Mouse (Mus musculus) heart, postnatal 4 days (tissue): ENCODE data around the gene Cnbd2. TPM values are rescaled to one million over a fixed set of nuclear protein-coding genes. Genes with fewer than 3 reads are reported as not detected.

Source experiments
- DNase-seq: peaks from one replicate; pipeline ENCODE4 v3.0.0; 2021
- total RNA-seq, 2 experiments: library from RNA; stranded (reverse); gene quantifications; 2 replicates each; pipeline ENCODE4 v1.2.3; 2021

Gene Cnbd2
- 1 to 10 TPM in 1 of 2 experiments, under 1 TPM in 1; 0.88 to 1.5 TPM for total RNA-seq

- peak; percentile 83 for DNase-seq
Measured at GRCm38 (mm10) chr2:156312297-156312897, at the start of gene Cnbd2, which contains the start of gene Scand1. Gene Cnbd2, plus strand, starts transcription at chr2:156312299. Gene Scand1, minus strand, starts transcription at chr2:156312704.

GRCm38 (mm10) chr2:156263204-156263893 lies 48.8 kb upstream of the Cnbd2 start:
- DNase-seq = no peak

DNA sequence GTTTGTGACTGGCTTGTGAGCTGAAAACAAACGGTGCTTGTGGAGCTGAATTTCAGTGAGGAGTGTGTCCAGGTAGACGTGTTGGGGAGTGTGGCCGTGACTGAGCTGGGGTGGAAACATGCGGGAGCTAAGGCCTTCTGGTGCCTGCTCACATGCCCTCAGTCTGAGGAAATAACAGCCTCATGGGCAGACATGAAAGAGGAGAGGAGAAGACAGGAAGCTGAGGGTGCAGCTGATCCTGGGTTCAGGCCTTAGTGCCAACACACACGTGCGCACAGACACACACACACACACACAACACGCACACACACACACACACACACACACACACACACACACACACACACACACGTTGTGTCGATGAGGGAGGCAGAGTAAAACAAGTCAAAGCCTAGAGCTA lies 44.5 kb upstream of the Cnbd2 start:
- DNase-seq = no peak

- no peak for DNase-seq
Measured at GRCm38 (mm10) chr2:156272553-156272952, 39.5 kb upstream of the Cnbd2 start.

GRCm38 (mm10) chr2:156278226-156279017 lies 33.7 kb upstream of the Cnbd2 start:
- DNase-seq = peak; percentile 86

- peak; percentile 25 for DNase-seq
Measured at GRCm38 (mm10) chr2:156281227-156281626, 30.9 kb upstream of the Cnbd2 start.

- DNase-seq = no peak
Measured at GRCm38 (mm10) chr2:156285161-156285560, 26.9 kb upstream of the Cnbd2 start.

DNA sequence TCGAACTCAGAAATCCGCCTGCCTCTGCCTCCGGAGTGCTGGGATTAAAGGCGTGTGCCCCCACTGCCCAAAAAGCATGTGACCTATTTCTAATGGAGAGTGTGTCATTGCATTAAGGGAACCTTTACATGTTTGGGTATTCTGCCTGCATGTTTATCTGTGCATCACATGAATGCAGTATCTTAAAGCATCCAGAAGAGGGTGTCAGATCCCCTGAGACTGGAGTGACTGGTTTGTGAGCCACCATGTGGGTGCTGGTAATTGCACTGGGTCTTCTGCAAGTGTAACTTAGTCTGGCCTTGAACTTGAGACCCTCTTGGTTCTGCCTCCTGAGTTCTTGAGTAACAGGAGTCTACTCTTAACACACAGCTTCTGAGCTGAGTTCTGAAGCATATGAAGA lies 25.4 kb upstream of the Cnbd2 start:
- no peak for DNase-seq

GRCm38 (mm10) chr2:156288222-156288621 lies 23.9 kb upstream of the Cnbd2 start:
- no peak for DNase-seq

DNA sequence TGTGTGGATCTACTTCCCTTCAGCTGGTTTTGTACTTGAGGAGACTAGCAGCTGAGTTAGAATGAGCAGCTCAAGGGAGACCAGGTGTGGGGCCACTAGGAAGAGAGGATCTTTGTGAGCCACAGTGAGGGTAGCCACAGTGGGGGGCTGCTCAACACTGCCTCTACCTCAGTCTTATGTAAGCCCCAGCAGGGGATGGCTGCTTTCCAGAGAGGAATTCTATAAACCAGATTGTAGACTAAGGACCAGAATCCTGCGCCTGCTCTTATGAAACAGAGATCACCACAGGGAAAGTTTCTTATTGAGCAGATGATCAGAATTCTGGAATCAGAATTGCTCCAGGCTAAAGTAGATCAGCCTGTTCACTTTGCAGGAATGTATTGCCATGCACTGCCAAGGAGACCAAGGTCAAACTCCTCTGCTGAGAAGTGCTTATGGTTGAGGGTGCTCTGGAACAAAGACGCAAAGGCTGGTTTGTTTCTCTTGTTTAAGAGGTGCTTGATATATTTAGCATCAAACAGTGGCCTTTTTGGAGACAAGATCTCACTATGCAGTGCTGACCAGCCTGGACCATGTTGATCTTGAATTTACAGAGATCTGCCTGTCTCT lies 22.4 kb upstream of the Cnbd2 start:
- DNase-seq = no peak

GRCm38 (mm10) chr2:156291998-156292397 lies 20.1 kb upstream of the Cnbd2 start:
- no peak for DNase-seq

DNA sequence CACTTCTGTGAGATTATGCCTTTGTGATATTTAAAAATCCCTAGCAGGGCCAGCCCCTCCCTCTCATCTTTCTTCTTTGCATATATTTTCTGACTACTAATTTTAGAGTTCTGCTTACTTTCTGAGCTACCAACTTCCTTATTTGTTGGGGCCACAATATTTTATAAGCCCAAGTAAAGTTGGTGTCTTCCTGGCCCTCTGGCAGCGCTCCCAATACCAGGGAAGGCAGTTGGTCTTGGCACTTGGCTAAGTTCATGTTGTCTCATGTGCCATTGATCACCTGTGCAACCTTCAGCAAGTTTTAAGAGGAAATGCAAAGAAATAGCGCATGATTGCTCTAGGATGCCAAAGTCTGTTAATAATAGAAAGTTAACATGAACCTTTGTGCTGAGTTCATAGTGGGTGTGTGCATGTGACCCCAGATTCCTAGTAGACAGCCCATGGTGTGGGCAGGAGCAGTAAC lies 16.5 kb upstream of the Cnbd2 start:
- no peak for DNase-seq

DNA sequence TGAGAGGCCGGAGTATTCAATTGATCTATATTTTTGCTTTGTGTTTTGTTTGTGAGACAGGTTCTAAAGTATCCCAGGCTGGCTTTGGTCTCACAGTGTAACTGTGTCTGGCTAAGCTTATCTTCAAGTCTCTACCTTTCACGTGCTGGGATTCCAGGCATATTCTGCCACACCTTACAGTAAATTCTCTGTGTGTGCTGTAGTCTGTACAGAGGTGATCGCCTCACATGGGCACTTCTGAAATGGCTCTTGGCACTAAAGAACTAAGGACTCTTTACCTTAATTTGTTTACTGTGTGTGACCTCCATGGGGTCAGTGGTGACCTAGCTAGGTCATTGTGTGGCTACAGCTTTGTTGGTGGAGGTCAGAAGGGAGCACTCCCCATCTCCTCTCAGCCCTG lies 15.9 kb upstream of the Cnbd2 start:
- DNase-seq = no peak

DNA sequence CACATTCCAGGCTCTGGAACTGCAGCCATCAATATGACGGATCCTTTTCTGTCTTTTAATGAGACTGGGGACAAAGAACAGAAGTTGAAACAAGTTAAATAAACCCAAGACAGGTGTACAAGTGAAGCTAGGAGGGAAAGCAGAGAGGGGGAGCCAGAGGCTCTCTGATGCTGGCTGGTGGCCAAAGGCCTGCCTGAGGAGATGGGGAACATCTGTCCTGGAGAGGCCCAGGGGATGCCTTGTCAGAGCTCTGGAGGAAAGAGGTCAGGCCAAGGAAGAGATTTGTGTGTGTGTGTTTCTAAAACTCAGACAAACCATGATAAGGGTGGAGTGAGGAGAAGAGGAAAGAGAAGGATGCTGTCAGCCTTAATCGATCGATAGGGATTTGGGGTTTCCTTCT lies 14.4 kb upstream of the Cnbd2 start:
- DNase-seq = peak; percentile 61

DNA sequence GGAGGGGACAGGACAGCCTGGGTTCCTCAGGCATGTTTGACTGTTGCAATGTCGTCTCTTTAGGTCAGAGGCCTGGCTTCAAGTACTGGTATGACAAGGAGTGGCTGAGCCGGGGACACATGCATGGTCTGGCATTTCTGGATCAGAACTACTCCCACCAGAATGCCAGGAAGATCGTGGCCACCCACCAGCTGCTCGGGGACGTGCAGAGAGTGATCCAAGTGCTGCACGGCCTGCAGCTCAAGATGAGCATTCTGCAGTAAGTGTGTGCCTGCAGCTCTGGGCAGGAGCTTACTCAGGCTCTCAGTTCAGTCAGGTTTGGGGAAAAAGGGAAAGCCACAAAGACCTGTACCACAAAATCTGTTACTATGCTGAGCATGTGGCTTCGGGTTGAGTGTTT lies 13.6 kb upstream of the Cnbd2 start:
- DNase-seq = no peak

DNA sequence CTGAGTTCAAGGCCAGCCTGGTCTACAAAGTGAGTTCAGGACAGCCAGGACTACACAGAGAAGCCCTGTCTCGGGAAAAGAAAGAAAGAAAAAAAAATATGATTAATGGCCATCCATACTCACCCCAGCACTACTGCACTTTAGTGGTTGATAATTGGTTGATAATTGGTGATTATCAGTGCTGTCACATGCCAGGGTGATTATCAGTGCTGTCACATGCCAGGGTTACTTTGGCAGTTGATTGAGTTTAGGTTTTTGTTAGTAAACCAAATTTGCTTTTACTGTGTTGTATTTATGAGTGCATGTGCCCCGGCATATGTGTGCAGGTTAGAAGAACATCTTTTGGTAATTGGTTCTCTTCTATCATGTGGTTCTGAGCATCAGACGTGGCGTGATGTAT lies 10.0 kb upstream of the Cnbd2 start:
- no peak for DNase-seq

DNA sequence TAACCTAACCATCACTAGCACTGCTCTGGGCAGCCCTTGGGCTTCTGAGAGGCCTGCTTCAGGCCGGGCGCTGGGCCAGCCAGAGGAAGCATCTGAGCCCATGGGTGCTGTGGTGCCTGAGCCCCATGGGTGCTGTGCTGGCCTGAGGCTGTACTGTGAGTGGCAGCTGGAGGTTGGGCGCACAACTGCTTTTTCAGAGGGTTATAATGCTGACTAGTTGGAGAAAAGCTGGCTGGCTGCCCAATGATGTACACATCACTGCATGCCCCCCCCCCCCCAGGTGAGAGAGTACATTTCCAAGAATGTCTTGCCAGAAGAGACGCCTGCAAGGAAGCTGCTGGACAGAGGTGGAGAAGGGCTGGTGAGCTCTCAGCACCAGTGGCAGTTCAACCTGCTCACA lies 7.7 kb upstream of the Cnbd2 start:
- DNase-seq = no peak

DNA sequence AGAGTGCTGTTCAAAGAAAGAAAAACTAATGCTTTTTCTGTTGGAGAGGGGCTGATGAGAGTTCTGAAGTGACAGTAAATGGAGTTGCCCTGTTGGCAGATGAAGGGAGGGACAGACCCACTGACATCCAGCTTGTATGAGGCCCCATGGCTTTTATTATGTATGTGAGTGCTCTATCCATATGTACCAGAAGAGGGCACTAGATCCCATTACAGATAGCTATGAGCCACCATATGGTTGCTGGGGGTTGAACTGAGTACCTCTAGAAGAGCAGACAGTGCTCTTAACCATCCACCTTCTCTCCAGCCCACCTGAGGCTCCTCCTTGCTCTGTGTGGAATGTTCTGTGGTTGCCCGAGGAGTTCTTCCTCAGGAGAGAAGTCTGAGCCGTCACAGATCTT lies 6.3 kb upstream of the Cnbd2 start:
- no peak for DNase-seq

- DNase-seq = no peak
Measured at GRCm38 (mm10) chr2:156307261-156307660, 4.8 kb upstream of the Cnbd2 start.

GRCm38 (mm10) chr2:156309948-156310347 lies 2.2 kb upstream of the Cnbd2 start:
- DNase-seq = no peak

DNA sequence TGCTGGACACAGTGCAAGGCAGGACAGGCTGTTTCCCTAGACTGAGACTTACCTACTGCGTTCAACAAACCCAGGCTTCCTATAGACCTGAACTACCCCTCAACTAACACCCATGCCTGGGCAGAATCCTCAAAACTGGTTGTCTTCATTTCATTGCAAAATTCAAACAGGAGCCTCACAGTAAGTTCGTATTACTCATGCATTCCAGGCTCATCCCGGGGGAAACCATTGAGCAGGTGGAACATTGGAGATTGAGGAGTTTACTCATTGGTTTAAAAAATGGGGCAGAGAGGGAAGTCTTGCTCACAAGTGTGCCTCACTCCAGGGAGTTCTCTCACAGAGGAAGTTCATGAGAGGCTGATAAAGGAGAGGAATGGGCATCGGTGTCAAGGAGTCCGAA lies 1.6 kb upstream of the Cnbd2 start:
- no peak for DNase-seq

- DNase-seq = no peak
Measured at GRCm38 (mm10) chr2:156310945-156311344, 1.2 kb upstream of the Cnbd2 start.

DNA sequence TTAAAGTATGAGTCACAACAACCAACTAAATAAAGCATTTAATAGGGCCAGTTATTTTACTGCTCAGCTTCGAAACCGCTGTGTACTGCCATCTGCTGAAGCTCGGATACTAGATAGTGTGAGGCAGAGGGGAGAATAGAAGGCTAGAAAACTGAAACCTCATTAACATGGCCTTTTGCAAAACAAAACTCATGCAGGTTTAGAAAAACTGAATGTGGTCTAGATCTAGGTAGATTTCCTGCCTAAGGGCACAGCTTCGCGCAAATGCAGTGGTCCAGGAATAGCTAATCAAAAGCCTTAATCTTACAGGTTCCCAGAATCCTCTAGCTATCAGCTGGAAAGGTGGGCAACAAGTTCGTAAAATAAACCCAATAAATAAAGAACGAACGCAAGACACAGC lies 658 bp upstream of the Cnbd2 start:
- no peak for DNase-seq
